Mouse (Mus musculus): ENCODE measurements around the gene Mcam. TPM values are rescaled to one million over a fixed set of nuclear protein-coding genes. Genes with fewer than 3 reads are reported as not detected.

Gene Mcam
- polyA plus RNA-seq, 1 experiment from 2014 or later: 130 TPM

DNA sequence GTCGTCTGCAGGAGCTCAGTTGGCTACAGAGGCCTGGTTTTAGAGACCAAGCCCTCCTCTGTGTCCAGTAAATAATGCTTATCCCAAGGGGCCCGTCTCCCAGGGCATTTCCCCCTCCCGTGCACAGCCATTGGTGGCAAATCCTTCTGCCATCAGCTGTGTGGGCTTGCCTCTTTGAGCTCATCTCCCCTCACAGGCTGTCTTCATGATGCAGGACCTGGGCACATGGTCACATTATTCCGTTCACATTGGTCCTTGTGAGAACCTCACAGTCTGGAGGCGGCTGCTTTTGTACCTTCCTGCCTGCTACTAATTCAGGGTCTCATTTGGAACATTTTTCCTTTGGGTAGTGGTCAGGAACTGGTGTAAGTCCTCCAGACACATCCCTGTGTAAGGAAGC is 7.7 kb downstream of the Mcam start:
- 59% methylated on average over 5 of the region's 5 CpGs for WGBS
- peaks cover 88% of the 10 kb centered on the region for H3K36me3 ChIP-seq (ENCODE audit: control insufficient read depth, insufficient read depth, low read length)
- no peak overlapping the region for H3K9ac ChIP-seq (ENCODE audit: low read length)
- no peak overlapping the region for H3K4me2 ChIP-seq (ENCODE audit: low read length)
- H3K4me1 ChIP-seq (ENCODE audit: control insufficient read depth in 2 of 2, insufficient read depth in 2 of 2, low read length in 2 of 2): peaks cover 0 to 24% of the 10 kb centered on the region in 2 experiments; a peak in 3 of 4 replicates
- no peak for ATAC-seq (ENCODE audit: insufficient number of reproducible peaks, insufficient read depth, low FRiP score, low read depth)
- H3K9me3 ChIP-seq (ENCODE audit: control insufficient read depth, low read length): no peaks in the 10 kb centered on the region
- no peak overlapping the region for H3K4me3 ChIP-seq (ENCODE audit: control insufficient read depth in 1 of 2, insufficient read depth in 1 of 2, low read depth in 1 of 2, low read length in 2 of 2)
- H3K27ac ChIP-seq (replicated peaks in 1 of 2; ENCODE audit: control insufficient read depth in 1 of 2, insufficient read depth in 1 of 2, low read depth in 2 of 2, low read length in 2 of 2): no peak overlapping the region
- no peaks in the 10 kb centered on the region for H3K27me3 ChIP-seq (ENCODE audit: control insufficient read depth, insufficient read depth, low read length)

DNA sequence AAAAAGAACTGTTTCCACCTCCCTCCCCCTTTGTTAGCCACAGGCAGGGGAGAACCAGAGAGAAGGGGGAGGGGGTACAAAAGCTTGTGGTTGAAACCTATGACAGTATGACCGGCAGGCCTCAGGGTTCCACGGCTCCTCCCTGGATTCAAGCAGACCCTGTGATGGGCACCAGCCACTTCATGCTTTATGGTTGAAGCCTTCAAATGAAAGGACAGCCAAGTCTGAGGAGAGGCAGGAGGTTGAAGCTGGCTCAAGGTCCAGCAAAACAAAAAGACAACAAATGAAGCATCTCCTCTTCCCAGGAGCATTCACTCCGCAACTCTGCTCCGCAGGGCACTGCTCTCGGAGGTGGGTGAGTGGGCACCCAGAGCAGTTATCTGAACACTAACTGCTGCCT is 9.2 kb downstream of the Mcam start:
- H3K27me3 ChIP-seq (ENCODE audit: control insufficient read depth, insufficient read depth, low read length): no peaks in the 10 kb centered on the region
- peaks cover 82% of the 10 kb centered on the region for H3K36me3 ChIP-seq (ENCODE audit: control insufficient read depth, insufficient read depth, low read length)
- no peak overlapping the region for H3K9ac ChIP-seq (ENCODE audit: low read length)
- peak overlapping the region; percentile 10 to 18; a peak in 2 of 4 replicates for H3K27ac ChIP-seq (replicated peaks in 1 of 2; ENCODE audit: control insufficient read depth in 1 of 2, insufficient read depth in 1 of 2, low read depth in 2 of 2, low read length in 2 of 2)
- no peak for ATAC-seq (ENCODE audit: insufficient number of reproducible peaks, insufficient read depth, low FRiP score, low read depth)
- WGBS: 70% methylated on average over 5 of the region's 5 CpGs
- no peak overlapping the region for H3K4me3 ChIP-seq (ENCODE audit: control insufficient read depth in 1 of 2, insufficient read depth in 1 of 2, low read depth in 1 of 2, low read length in 2 of 2)
- H3K4me1 ChIP-seq (ENCODE audit: control insufficient read depth in 2 of 2, insufficient read depth in 2 of 2, low read length in 2 of 2): peaks cover 0 to 24% of the 10 kb centered on the region in 2 experiments; a peak in 2 of 4 replicates
- no peaks in the 10 kb centered on the region for H3K9me3 ChIP-seq (ENCODE audit: control insufficient read depth, low read length)
- H3K4me2 ChIP-seq (ENCODE audit: low read length): no peak overlapping the region

DNA sequence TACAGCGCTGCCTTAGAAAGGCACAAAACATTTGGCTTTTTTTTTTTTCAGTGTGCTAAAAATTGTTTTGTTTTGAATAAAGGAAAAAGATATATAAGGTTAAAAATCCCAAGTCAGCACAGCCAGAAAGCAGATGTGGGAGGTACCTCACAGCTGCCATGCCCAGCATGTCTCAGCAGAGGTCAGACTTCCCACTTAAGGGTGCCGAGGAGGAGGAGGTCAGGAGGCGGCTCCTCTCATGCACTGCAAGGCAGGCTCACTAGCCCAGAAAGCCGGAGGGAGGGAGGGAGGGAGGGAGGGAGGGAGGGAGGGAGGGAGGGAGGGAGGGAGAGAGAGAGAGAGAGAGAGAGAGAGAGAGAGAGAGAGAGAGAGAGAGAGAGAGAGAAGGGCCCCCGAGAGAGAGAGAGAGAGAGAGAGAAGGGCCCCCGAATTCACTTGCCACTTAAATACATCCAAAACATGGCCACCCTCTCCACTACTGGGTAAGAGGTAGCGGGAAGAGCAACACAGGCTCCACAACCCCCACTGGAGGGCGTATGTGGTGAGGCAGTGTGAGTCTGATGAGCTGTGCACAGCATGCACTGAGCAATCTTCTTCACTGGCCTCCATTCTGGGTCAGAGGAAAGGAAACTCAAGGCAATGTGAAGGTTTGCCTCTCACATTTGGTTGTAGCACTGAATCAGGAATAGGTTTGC is 9.9 kb downstream of the Mcam start:
- H3K9ac ChIP-seq (ENCODE audit: low read length): no peak overlapping the region
- ATAC-seq (ENCODE audit: insufficient number of reproducible peaks, insufficient read depth, low FRiP score, low read depth): no peak
- H3K9me3 ChIP-seq (ENCODE audit: control insufficient read depth, low read length): no peaks in the 10 kb centered on the region
- no peak overlapping the region for H3K4me3 ChIP-seq (ENCODE audit: control insufficient read depth in 1 of 2, insufficient read depth in 1 of 2, low read depth in 1 of 2, low read length in 2 of 2)
- no peak overlapping the region for H3K4me2 ChIP-seq (ENCODE audit: low read length)
- H3K36me3 ChIP-seq (ENCODE audit: control insufficient read depth, insufficient read depth, low read length): peaks cover 82% of the 10 kb centered on the region
- no peaks in the 10 kb centered on the region for H3K27me3 ChIP-seq (ENCODE audit: control insufficient read depth, insufficient read depth, low read length)
- H3K27ac ChIP-seq (replicated peaks in 1 of 2; ENCODE audit: control insufficient read depth in 1 of 2, insufficient read depth in 1 of 2, low read depth in 2 of 2, low read length in 2 of 2): 0 out of 4 replicates have a peak overlapping the region, but pooled peaks of 1 of the 2 experiments have one; percentile 3
- WGBS: 23% methylated on average over 8 of the region's 8 CpGs
- H3K4me1 ChIP-seq (ENCODE audit: control insufficient read depth in 2 of 2, insufficient read depth in 2 of 2, low read length in 2 of 2): peaks cover 0 to 17% of the 10 kb centered on the region in 2 experiments; a peak in 2 of 4 replicates

DNA sequence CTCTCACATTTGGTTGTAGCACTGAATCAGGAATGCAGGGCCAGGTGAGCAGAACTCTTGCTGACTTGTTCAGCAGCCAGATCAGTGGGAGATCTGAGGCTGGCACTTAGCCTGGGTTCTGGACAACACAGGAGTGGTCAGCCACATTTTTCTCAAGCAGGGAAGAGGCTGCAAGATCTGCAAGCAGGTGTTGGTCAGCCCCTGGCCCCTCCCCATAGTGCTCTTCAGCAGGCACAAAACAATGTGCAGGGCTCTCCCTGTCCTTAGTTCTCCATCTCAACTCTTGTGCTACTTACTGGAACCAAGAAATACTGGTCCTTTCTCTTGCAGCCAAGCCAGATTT is 10.4 kb downstream of the Mcam start:
- peaks cover 82% of the 10 kb centered on the region for H3K36me3 ChIP-seq (ENCODE audit: control insufficient read depth, insufficient read depth, low read length)
- ATAC-seq (ENCODE audit: insufficient number of reproducible peaks, insufficient read depth, low FRiP score, low read depth): no peak

DNA sequence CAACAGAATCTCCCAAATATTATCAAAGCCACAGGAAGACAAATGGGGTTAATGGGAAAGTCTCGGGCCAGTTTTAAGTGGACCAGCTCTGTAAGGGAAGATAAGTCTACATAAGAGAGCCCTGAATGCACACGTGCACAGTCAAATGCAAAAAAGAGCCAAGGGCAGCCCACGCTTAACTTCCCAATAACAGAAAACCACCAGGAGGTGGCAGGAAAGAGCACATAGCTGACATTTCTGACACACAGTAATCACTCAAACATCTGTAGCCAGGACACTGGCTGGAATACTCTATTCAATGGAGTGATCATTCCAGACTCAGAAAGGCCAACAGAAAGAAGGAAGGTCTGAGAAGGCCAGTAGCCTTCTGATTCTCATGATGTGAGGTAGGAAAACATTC is 13.0 kb downstream of the Mcam start:
- 18% methylated on average over 3 of the region's 3 CpGs for WGBS
- no peaks in the 10 kb centered on the region for H3K9me3 ChIP-seq (ENCODE audit: control insufficient read depth, low read length)
- no peaks in the 10 kb centered on the region for H3K27me3 ChIP-seq (ENCODE audit: control insufficient read depth, insufficient read depth, low read length)
- no peak overlapping the region for H3K27ac ChIP-seq (replicated peaks in 1 of 2; ENCODE audit: control insufficient read depth in 1 of 2, insufficient read depth in 1 of 2, low read depth in 2 of 2, low read length in 2 of 2)
- no peak overlapping the region for H3K4me3 ChIP-seq (ENCODE audit: control insufficient read depth in 1 of 2, insufficient read depth in 1 of 2, low read depth in 1 of 2, low read length in 2 of 2)
- no peak overlapping the region for H3K4me2 ChIP-seq (ENCODE audit: low read length)
- ATAC-seq (ENCODE audit: insufficient number of reproducible peaks, insufficient read depth, low FRiP score, low read depth): no peak
- peaks cover 81% of the 10 kb centered on the region for H3K36me3 ChIP-seq (ENCODE audit: control insufficient read depth, insufficient read depth, low read length)
- H3K9ac ChIP-seq (ENCODE audit: low read length): no peak overlapping the region
- peaks cover 0 to 15% of the 10 kb centered on the region in 2 experiments; a peak in 2 of 4 replicates for H3K4me1 ChIP-seq (ENCODE audit: control insufficient read depth in 2 of 2, insufficient read depth in 2 of 2, low read length in 2 of 2)

More for the DNA sequence above, 10.4 kb downstream of the Mcam start:
- H3K27ac ChIP-seq (replicated peaks in 1 of 2; ENCODE audit: control insufficient read depth in 1 of 2, insufficient read depth in 1 of 2, low read depth in 2 of 2, low read length in 2 of 2): 0 out of 4 replicates have a peak overlapping the region, but pooled peaks of 1 of the 2 experiments have one; percentile 3
- H3K27me3 ChIP-seq (ENCODE audit: control insufficient read depth, insufficient read depth, low read length): no peaks in the 10 kb centered on the region
- H3K9ac ChIP-seq (ENCODE audit: low read length): no peak overlapping the region
- H3K4me3 ChIP-seq (ENCODE audit: control insufficient read depth in 1 of 2, insufficient read depth in 1 of 2, low read depth in 1 of 2, low read length in 2 of 2): no peak overlapping the region
- no peaks in the 10 kb centered on the region for H3K9me3 ChIP-seq (ENCODE audit: control insufficient read depth, low read length)
- no peak overlapping the region for H3K4me2 ChIP-seq (ENCODE audit: low read length)
- peaks cover 0 to 15% of the 10 kb centered on the region in 2 experiments; a peak in 2 of 4 replicates for H3K4me1 ChIP-seq (ENCODE audit: control insufficient read depth in 2 of 2, insufficient read depth in 2 of 2, low read length in 2 of 2)

DNA sequence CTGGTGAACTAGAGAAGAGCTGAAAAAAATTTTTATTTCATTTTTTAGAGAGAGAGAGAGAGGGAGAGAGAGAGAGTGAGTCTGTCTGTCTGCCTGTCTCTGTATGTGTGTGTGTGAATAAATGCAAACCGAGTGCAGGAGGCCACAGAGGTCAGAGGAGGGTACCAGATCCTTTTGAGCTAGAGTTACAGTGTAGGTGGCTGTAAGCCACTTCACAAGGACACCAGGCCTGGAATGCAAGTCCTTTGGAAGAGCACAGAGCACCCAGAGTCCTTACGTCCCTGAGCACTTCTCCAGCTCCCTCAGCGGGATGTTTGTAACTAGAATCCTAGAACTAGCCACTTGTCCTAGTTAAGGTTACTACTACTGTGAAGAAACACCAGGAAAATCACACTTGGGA is 25.6 kb downstream of the Mcam start:
- 56% methylated on average over 3 of the region's 3 CpGs for WGBS
- 0 out of 4 replicates have a peak overlapping the region, but pooled peaks of 1 of the 2 experiments have one; percentile 9 for H3K27ac ChIP-seq (replicated peaks in 1 of 2; ENCODE audit: control insufficient read depth in 1 of 2, insufficient read depth in 1 of 2, low read depth in 2 of 2, low read length in 2 of 2)
- peaks cover 85% of the 10 kb centered on the region for H3K36me3 ChIP-seq (ENCODE audit: control insufficient read depth, insufficient read depth, low read length)
- H3K4me2 ChIP-seq (ENCODE audit: low read length): no peak overlapping the region
- H3K9ac ChIP-seq (ENCODE audit: low read length): no peak overlapping the region
- no peaks in the 10 kb centered on the region for H3K4me1 ChIP-seq (ENCODE audit: control insufficient read depth in 2 of 2, insufficient read depth in 2 of 2, low read length in 2 of 2)
- ATAC-seq (ENCODE audit: insufficient number of reproducible peaks, insufficient read depth, low FRiP score, low read depth): no peak
- H3K27me3 ChIP-seq (ENCODE audit: control insufficient read depth, insufficient read depth, low read length): no peaks in the 10 kb centered on the region
- no peaks in the 10 kb centered on the region for H3K9me3 ChIP-seq (ENCODE audit: control insufficient read depth, low read length)
- no peak overlapping the region for H3K4me3 ChIP-seq (ENCODE audit: control insufficient read depth in 1 of 2, insufficient read depth in 1 of 2, low read depth in 1 of 2, low read length in 2 of 2)

DNA sequence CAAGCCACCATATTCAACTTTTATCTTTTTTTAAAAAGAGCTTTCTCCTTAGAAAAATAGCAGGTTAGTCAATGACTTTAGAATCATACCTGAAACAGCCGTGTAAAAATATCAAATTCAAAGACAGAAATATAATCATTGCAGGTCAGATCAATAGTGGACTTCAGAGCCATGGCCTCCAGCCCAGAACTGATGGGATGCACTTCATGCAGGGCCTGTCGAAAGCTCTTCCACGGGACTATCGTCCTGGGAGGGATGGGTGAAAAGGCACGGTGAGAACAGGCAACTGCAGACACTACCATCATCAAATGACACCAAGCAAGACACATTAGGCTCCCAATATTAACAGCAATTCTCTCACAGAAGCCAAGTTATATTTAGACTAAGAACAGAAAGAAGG is 34.7 kb downstream of the Mcam start:
- 52% methylated on average over 5 of the region's 5 CpGs for WGBS
- Histone ChIP-seq H3K36me3 (ENCODE audit: control insufficient read depth, insufficient read depth, low read length) (peaks cover 75% of the 10 kb centered on the region), H3K9me3 (ENCODE audit: control insufficient read depth, low read length) (no peaks in the 10 kb centered on the region), H3K4me2 (ENCODE audit: low read length) (no peak overlapping the region), H3K4me1 (ENCODE audit: control insufficient read depth in 2 of 2, insufficient read depth in 2 of 2, low read length in 2 of 2) (peaks cover 13 to 28% of the 10 kb centered on the region in 2 experiments), H3K4me3 (ENCODE audit: control insufficient read depth in 1 of 2, insufficient read depth in 1 of 2, low read depth in 1 of 2, low read length in 2 of 2) (no peak overlapping the region), H3K9ac (ENCODE audit: low read length) (no peak overlapping the region), H3K27me3 (ENCODE audit: control insufficient read depth, insufficient read depth, low read length) (no peaks in the 10 kb centered on the region), H3K27ac (replicated peaks in 1 of 2; ENCODE audit: control insufficient read depth in 1 of 2, insufficient read depth in 1 of 2, low read depth in 2 of 2, low read length in 2 of 2) (peak overlapping the region in 1 of 2 experiments; percentile 83; a peak in 1 of 4 replicates)
- ATAC-seq (ENCODE audit: insufficient number of reproducible peaks, insufficient read depth, low FRiP score, low read depth): no peak

Data from heart, embryonic 14.5 days (tissue).